Mouse (Mus musculus): ENCODE data around the gene Chd3. TPM values are rescaled to one million over a fixed set of nuclear protein-coding genes. Genes with fewer than 3 reads are reported as not detected.

The Chd3 gene
- polyA plus RNA-seq, 1 experiment, result 134 TPM

DNA sequence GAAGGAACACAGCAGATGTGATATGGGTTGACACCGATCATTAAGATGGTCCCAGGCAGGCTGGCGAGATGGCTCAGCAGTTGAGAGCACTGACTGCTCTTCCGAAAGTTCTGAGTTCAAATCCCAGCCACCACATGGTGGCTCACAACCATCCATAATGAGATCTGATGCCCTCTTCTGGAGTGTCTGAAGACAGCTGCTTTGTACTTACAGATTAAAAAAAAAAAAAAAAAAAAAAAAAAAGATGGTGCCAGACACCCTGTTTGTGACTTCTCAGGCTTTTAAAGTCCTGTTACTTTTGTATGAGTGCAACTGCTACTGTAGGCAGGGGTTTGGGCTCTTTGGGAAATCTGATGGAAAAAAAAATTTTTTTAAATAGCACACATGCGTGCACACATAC lies 19.5 kb upstream of the Chd3 start:
- no peak for TF ChIP-seq CTCF (IDR thresholded peaks at IDR 0.05; ENCODE audit: low read depth, low read length)
- no peak for TF ChIP-seq POLR2A (IDR thresholded peaks at IDR 0.05; ENCODE audit: borderline replicate concordance, low read depth, low read length)
- Histone ChIP-seq H3K4me3 (ENCODE audit: insufficient read depth, low read length) (no peak overlapping the region), H3K27ac (ENCODE audit: insufficient read depth, low read depth, low read length) (no peak overlapping the region), H3K4me1 (ENCODE audit: control insufficient read depth, insufficient read depth, low read length) (0 out of 2 replicates have a peak, but pooled peaks cover 3% of the 10 kb centered on the region)

DNA sequence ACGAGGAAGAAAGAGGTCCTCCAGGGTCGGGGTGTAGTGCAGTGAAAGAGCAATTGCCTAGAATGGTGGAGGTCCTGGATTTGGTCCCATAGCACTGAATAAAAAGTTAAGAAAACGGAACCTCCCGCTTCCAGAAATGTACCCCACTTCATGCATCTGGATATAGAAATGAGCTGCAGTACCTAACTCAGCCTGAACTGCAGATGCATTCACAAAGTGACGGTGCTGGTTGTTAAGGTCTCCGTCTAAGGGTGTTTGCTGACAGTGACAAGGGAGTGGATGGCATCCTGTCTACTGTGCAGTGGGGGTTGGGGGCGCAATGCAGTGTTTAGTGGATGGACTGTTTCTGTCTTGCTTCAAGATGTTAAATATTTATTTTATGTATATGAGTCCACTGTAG lies 17.6 kb upstream of the Chd3 start:
- TF ChIP-seq CTCF (IDR thresholded peaks at IDR 0.05; ENCODE audit: low read depth, low read length) (no peak), POLR2A (IDR thresholded peaks at IDR 0.05; ENCODE audit: borderline replicate concordance, low read depth, low read length) (no peak)
- no peak overlapping the region for H3K27ac ChIP-seq (ENCODE audit: insufficient read depth, low read depth, low read length)
- H3K4me1 ChIP-seq (ENCODE audit: control insufficient read depth, insufficient read depth, low read length), result 0 out of 2 replicates have a peak, but pooled peaks cover 3% of the 10 kb centered on the region

DNA sequence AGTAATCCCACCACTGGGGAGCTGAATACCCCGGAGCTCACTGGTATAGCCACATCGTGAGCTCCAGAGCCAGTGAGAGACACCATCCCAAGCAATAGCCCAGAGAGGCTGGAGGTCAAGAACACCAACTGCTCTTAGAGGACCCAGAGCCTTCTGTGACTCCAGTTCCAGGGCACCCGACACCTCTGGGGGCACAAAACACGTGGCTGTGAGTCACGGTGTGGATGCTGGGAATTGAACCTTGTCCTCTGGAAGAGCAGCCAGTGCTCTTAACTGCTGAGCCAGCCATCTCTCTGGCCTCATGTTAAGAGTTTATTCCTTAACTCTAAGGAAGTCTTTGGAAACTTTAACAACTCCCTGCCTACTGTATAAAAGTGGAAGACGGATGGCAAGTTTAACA lies 15.8 kb upstream of the Chd3 start:
- no peak overlapping the region for H3K27ac ChIP-seq (ENCODE audit: insufficient read depth, low read depth, low read length)
- H3K4me1 ChIP-seq (ENCODE audit: control insufficient read depth, insufficient read depth, low read length), result peaks cover 8% of the 10 kb centered on the region
- TF ChIP-seq POLR2A (IDR thresholded peaks at IDR 0.05; ENCODE audit: borderline replicate concordance, low read depth, low read length), result no peak
- no peak for TF ChIP-seq CTCF (IDR thresholded peaks at IDR 0.05; ENCODE audit: low read depth, low read length)
- no peak overlapping the region for H3K4me3 ChIP-seq (ENCODE audit: insufficient read depth, low read length)

More for the DNA sequence above, 17.6 kb upstream of the Chd3 start:
- no peak overlapping the region for H3K4me3 ChIP-seq (ENCODE audit: insufficient read depth, low read length)

DNA sequence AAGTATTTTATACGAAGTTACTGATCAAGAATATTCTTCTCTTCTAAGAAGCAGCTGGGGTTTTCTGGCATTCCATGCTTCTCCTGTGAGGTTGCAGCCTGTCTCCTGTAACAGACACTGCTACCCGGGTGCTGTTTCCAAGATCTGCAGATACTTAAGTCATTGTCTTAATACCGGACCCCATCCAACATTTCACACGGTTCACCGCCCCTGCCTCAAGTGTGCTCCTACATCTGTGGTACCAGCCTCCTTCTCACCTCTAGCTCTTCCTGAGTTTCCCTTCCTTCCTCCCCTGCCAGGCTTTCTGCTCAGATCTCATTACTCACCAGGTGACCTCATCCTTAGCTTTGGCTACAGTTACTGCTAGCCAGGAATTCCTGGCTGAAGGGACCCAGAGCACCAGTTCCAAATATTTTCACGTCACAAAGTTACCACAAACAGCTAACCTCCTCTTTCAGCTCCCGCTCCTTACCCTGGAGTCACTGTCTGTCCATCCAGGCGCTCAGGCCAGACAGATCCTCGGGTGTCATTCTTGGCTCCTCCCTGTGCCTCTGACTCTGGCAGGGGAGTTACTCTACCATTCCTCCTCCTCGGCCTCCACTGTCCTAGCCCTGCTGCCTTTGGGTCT lies 13.4 kb upstream of the Chd3 start:
- no peak for TF ChIP-seq POLR2A (IDR thresholded peaks at IDR 0.05; ENCODE audit: borderline replicate concordance, low read depth, low read length)
- no peak for TF ChIP-seq CTCF (IDR thresholded peaks at IDR 0.05; ENCODE audit: low read depth, low read length)
- Histone ChIP-seq H3K4me1 (ENCODE audit: control insufficient read depth, insufficient read depth, low read length) (peaks cover 13% of the 10 kb centered on the region), H3K27ac (ENCODE audit: insufficient read depth, low read depth, low read length) (no peak overlapping the region), H3K4me3 (ENCODE audit: insufficient read depth, low read length) (no peak overlapping the region)

DNA sequence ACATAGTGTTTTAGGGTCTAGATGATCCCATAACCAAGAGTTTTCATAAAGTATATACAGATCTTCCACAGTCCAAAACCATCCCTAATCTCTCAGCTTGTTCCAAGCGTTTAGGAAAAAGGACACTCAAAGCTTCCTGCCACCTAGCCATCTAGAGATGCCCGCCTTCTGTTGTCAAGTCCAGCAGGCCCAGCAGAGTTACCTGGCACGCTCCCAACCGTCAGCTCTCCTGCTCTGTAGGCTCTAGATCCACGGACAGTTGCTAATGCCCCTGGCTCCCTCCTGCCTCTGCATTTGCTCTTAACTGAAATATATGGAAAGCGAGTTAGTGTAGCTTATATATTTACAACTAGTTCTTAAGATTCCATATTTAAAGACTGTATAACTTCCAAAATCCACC lies 12.2 kb upstream of the Chd3 start:
- Histone ChIP-seq H3K27ac (ENCODE audit: insufficient read depth, low read depth, low read length) (no peak overlapping the region), H3K4me1 (ENCODE audit: control insufficient read depth, insufficient read depth, low read length) (peaks cover 13% of the 10 kb centered on the region), H3K4me3 (ENCODE audit: insufficient read depth, low read length) (no peak overlapping the region)
- no peak for TF ChIP-seq POLR2A (IDR thresholded peaks at IDR 0.05; ENCODE audit: borderline replicate concordance, low read depth, low read length)

DNA sequence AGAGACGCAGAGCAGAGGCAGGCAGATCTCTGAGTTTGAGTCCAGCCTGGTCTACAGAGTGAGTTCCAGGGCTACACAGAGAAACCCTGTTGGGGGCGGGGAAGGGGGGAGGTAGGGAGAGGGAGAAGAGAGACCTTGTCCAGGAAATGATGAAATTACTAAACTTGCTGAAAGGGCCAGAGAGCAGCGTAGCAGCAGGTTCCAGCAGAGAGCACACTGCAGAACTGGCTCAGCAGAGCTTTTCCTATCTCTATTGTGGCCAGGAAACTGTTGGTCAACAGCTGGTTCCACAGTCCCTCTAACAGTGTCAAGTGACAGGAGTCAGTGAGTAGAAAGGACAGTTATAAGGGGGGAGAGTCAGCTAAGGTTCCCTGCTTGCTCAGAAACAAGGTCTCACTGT lies 10.4 kb upstream of the Chd3 start:
- Histone ChIP-seq H3K4me3 (ENCODE audit: insufficient read depth, low read length) (no peak overlapping the region), H3K27ac (ENCODE audit: insufficient read depth, low read depth, low read length) (peak overlapping the region; percentile 66), H3K4me1 (ENCODE audit: control insufficient read depth, insufficient read depth, low read length) (peaks cover 14% of the 10 kb centered on the region)
- TF ChIP-seq CTCF (IDR thresholded peaks at IDR 0.05; ENCODE audit: low read depth, low read length) (no peak), POLR2A (IDR thresholded peaks at IDR 0.05; ENCODE audit: borderline replicate concordance, low read depth, low read length) (no peak)

DNA sequence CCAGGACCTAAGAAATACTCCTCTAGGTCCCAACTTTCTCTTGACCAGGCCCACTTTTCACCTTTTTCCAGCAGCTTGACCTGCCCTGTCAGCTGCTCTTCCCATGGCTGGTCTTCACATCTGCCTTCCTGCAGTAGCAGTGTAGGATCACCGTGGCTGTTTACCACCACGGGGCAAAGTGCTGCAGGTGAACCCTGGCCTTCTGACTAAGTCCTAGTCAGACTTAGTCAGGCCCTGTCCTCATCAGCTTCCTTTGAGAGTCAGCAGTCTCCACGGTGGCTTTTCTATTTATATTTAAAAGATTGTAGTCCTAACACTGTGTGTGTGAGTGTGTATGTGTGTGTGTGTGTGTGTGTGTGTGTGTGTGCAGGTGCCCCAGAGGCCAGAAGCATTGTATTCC lies 8.6 kb upstream of the Chd3 start:
- no peak overlapping the region for H3K4me3 ChIP-seq (ENCODE audit: insufficient read depth, low read length)
- no peak overlapping the region for H3K27ac ChIP-seq (ENCODE audit: insufficient read depth, low read depth, low read length)
- H3K4me1 ChIP-seq (ENCODE audit: control insufficient read depth, insufficient read depth, low read length), result peaks cover 14% of the 10 kb centered on the region
- TF ChIP-seq POLR2A (IDR thresholded peaks at IDR 0.05; ENCODE audit: borderline replicate concordance, low read depth, low read length), result no peak
- TF ChIP-seq CTCF (IDR thresholded peaks at IDR 0.05; ENCODE audit: low read depth, low read length), result no peak

DNA sequence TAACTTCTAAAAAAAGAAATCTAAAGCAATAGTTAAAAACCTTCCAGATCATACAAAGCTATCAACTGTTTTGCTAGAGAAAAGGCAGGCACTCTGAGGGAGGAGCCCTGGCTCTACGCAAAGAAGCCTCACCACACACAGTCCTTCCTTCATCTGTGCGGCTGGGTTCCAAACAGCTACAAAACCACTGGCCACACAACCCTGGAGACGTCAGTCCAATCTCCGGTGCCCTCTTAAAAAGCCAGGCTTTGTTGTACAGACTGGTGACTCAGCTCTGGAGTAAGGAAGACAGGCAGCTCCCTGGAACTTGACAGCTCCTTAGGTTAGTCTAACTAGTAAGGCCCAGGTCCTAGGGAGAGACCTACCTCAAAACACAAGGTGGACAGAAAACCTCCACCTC lies 6.4 kb upstream of the Chd3 start:
- no peak overlapping the region for H3K4me3 ChIP-seq (ENCODE audit: insufficient read depth, low read length)
- no peak overlapping the region for H3K27ac ChIP-seq (ENCODE audit: insufficient read depth, low read depth, low read length)
- TF ChIP-seq CTCF (IDR thresholded peaks at IDR 0.05; ENCODE audit: low read depth, low read length), result no peak
- TF ChIP-seq POLR2A (IDR thresholded peaks at IDR 0.05; ENCODE audit: borderline replicate concordance, low read depth, low read length), result no peak
- peaks cover 14% of the 10 kb centered on the region for H3K4me1 ChIP-seq (ENCODE audit: control insufficient read depth, insufficient read depth, low read length)

DNA sequence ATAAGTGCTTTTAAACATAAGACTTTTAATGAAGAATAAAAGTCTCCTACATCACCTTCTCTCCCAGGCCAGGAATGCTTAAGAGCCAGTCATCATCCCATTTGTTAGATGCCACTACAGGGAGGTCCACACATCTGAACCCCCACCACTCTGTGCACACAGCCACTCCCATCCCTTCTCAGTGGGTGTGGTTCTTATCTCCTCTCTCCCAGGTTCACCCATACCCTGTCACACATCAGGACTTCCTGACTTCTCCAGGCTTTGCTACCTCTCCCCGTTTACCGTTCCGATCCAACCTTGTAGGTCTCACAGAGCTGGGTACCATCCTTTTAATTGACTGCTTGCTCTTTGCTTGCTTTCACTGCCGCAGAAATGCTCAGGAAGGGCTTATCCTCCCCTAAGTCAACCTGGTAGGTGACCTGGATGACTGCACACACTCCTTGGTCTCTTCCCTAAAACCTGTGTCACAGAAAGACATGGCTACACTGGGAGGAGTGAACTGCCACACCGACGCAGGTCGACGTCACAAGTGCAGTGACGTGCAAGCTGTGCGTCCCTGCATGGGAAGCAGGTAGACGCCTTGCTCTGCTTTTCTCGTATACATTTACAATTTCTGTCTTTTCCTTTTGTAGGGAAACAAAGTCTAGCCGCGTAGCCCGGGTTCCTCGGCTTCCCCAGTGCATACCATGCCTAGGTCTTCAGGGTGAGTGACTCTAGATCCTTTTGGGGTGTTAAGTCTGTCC lies 4.2 kb upstream of the Chd3 start:
- Histone ChIP-seq H3K4me3 (ENCODE audit: insufficient read depth, low read length) (no peak overlapping the region), H3K4me1 (ENCODE audit: control insufficient read depth, insufficient read depth, low read length) (peaks cover 2% of the 10 kb centered on the region; the same call in 1 of the 2 replicates), H3K27ac (ENCODE audit: insufficient read depth, low read depth, low read length) (no peak overlapping the region)
- TF ChIP-seq POLR2A (IDR thresholded peaks at IDR 0.05; ENCODE audit: borderline replicate concordance, low read depth, low read length), result no peak
- no peak for TF ChIP-seq CTCF (IDR thresholded peaks at IDR 0.05; ENCODE audit: low read depth, low read length)

DNA sequence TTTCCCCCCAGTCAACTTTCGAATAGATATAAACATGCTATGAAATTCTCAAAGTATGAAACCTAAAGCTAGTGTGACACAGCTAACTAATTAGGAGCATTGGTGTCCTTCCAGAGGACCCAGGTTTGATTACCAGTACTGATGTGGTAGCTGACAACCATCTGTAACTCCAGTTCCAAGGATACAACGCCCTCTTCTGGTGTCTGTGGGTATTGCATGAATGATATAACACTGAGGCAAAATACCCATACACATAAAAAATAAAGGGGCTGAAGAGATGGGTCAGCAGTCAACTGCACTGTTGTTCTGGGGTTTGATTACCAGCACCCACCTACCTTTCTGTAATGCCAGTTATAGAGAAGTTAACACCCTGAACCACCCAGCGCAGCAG lies 3.6 kb upstream of the Chd3 start:
- Histone ChIP-seq H3K4me3 (ENCODE audit: insufficient read depth, low read length) (no peak overlapping the region), H3K4me1 (ENCODE audit: control insufficient read depth, insufficient read depth, low read length) (peaks cover 2% of the 10 kb centered on the region; the same call in 1 of the 2 replicates), H3K27ac (ENCODE audit: insufficient read depth, low read depth, low read length) (no peak overlapping the region)
- TF ChIP-seq CTCF (IDR thresholded peaks at IDR 0.05; ENCODE audit: low read depth, low read length), result no peak
- no peak for TF ChIP-seq POLR2A (IDR thresholded peaks at IDR 0.05; ENCODE audit: borderline replicate concordance, low read depth, low read length)
